Mouse (Mus musculus): ENCODE data around the gene Rab17.

The Rab17 gene

DNA sequence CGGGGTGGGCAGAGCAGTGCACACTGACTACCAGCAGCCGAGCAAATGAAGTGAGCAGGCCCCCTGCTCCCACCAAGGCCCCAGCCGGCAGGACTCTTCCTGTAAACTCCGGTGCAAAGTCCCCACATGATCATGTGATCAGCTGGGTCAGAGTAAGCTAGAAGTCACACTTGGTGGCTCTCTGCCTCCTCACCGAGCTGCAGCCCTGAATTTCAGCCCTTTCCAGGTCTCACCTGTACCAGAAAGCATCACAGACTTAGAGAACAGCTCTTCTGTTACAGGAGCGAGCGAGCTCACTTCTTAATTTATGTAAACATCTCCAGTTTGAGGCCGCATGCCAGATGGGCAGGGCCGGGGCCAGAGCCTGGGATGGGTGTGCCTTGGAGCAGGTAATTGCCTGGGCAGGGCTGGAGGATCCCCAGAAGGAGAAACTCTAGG is at the start of gene Rab17:
Gene Rab17 (minus strand): TSS at position 315 of the 438 bp plus-strand sequence.
- in situ Hi-C loops (cut with MboI, MseI), result loop anchor here (10.0 kb wide), 1 partner anchor 905 kb away; no protein-coding TSS in a partner anchor

DNA sequence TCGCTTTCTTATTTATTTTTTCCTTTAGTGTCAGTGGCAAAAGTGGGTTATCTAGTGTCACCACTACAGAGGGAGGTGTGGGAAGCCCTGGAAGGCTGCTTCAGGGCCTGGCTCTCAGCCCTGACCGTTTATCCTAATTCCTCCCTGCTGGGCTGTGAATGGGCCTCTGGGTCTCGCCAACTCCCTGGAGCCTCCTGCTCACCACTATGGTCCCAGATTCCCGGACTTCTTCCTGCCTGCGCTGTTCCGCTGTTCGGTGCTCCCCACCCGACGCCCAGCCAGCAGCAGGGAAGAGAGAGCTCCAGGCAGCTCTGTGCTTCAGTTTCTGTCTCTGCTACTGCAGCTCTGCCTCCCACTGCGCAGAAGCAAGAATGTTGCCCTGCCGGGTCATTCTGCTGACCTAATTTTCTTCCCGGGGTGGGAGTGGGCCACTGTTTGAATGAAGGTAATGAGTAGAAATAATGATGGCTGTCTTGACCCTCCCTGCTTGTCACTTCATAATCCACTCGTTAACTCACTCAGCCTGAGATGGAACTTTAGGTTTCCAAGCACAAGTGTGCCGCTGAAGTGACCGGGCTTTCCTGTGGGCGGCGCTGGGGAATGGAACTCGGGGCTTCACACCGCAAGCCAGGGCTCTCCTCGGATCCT is 47.8 kb upstream of the Rab17 start:
- in situ Hi-C loops (cut with MboI, MseI), result no loop called here

DNA sequence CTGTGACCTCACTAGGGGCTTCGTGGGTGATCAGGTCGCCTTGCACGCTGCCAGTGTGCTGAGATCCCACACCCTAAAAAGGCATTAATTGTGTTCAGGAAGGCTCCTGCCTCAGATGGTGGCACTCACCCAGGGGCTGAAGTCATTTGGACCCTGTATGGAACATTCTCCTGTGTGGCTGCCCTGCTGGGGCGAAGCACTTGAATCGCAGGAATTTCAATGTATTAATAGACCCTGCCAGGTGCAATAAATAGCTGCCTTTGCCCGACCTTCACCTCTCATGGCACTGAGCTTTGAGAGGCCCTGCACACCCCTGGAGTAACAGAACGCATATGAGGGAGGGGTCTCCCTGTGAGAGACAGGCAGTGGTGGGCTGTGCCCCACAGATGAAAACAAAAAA is 46.1 kb upstream of the Rab17 start:
- in situ Hi-C loops (cut with MboI, MseI), result no loop called here

DNA sequence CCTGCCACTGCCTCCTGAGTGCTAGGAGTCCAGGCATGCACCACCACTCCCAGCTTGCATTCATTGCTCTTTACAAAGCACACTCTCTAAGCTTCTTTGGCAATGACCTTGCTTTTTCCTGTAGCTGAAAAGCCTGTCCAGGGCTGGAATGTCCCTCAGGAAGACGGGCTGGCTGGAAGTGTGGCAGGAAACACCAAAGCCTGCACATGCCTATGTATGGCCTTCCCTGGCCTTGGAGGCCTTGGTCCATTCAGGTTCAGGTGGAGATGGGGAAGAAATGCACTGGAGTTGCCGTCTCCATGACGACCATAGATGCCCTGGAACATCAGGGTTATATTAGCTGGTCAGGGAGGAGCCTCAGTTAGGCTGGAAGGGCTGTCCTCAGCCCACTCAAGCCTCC is 44.3 kb upstream of the Rab17 start:
- in situ Hi-C loops (cut with MboI, MseI), result no loop called here

DNA sequence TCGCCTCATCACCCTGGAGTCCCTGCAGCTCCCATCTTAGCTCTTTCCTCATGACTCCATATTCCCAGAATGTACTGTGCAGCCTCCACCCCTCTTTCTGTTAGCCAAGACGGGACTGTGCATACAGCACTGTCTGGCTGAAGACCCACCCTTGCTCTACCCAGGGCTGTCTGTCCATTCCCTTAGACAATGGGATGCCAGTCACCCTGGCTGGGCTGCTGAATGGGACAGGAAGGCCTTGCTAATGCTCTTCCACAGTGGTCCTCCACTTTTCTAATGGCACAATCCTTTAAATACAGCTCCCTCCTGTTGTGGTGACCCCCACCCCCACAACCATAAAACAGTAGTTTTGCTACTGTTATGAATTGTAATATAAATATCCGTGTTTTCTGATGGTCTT is 41.9 kb upstream of the Rab17 start:
- in situ Hi-C loops (cut with MboI, MseI), result no loop called here

DNA sequence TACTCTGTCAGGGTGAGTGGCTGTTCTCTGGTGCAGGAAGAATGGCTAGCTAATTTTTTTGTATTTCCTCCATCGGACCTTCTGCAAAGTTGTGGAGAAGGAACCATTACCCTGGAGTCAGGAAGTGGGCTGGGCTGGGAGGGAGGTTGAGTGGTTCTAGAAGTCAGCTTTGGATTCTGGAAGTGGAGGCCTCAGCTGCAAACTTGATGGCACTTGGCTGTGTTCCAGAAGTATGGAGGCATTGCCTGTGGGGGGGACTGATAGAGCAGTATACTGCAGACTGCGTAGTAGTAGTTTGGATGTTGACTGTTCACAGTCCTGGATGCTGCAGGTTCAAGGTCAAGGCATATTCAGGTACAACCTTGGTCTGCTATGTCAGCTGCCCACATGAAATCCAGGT is 41.3 kb upstream of the Rab17 start:
- in situ Hi-C loops (cut with MboI, MseI), result no loop called here

DNA sequence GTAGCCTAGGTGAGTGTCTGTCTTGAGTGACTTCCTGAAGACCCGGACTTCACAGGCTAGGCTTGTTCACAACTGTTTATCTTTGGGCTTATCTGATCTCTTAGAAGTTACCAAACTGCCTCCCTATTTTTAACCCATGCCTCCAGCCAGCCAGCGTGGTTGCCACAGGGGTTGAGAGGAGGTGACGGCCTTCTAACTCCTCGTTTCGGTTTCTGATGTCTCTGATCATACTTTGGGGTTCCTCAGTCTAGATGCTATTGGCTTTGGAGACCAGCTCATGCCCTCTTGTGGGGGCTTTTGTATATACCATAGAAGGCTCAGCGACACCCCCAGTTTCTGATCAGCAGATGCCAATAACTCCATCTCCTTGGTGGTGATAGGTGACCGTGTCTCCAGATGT is 40.8 kb upstream of the Rab17 start:
- in situ Hi-C loops (cut with MboI, MseI), result no loop called here

DNA sequence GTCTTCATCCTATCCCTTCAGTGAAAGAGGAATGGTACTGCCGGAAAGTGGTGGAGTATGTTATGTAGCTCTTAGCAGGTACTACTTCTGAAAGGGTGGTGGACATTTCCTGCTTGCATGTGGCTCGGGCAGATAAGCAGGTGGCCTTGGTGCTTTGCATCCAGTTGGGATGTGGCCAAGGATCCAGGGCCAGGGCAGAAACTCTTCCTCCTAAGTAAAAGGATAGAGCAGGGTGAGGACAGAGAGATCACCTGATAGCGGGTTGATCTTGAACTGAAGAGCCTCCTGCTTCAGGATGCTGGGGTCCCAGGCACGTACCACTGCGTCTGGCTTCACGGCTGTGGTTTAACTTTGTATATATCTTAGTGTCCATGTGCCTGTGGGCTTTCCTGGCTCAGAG is 39.8 kb upstream of the Rab17 start:
- in situ Hi-C loops (cut with MboI, MseI), result no loop called here

DNA sequence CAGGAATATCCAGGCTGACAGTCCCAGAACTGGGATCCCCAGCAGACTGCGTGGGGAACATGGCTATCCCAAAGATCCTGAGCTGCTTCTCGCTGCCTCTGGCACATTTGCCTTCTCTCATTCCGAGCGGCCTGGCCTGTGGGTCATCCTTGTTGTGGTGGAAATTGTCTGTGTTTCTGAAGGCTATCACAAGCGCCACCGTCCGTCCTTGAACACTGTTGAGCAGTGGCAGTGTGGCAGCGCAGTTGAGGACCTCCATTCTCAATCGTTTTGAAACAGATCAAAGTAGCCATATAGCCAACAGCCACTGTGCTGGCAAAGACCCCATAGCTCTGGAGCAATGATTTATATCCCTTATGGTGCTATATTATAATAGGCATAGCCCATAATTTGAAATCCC is 39.3 kb upstream of the Rab17 start:
- in situ Hi-C loops (cut with MboI, MseI), result no loop called here

DNA sequence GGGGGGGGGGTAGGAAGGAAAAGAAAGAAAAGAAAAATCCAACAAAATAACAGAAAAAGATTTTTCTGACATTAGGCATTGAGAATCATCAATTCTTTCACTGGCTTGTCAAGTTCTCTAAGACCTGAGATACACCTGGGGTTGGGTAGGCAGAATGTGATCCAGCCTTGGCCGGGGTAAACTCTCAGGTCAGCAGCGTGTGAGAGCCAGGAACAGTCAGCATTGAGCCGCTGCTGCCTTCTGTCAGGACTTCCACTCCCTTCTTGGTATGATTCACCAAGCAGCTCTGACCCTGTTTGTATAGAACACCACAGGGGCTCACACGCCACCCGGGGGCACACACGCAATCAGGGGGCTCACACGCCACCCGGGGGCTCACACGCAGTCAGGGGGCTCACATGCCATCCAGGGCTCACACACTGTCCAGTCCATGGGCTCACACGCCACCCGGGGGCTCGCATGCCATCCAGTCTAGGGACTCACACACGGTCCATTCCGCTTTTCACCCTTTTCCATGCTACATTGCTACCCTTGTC is 38.8 kb upstream of the Rab17 start:
- in situ Hi-C loops (cut with MboI, MseI), result no loop called here

DNA sequence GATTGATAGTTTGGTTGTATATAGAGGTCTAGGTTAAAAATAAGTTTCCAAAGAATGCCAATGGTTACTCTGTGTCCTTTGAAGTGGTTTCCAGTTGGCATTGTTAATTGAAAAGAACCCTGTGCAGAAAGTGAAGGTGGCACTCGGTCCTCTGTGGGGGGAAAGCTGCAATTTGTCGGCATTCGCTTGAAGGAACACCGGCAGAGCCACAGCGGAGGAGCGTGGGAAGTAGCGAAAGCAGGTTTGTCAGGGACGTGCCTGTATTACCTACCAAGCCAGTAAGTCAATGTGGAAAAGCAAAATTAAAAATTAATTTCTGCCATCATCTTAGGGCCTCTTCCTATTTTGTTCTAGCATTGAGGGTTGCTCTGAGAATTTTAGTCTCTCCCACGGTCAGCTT is 37.2 kb upstream of the Rab17 start:
- in situ Hi-C loops (cut with MboI, MseI), result no loop called here

DNA sequence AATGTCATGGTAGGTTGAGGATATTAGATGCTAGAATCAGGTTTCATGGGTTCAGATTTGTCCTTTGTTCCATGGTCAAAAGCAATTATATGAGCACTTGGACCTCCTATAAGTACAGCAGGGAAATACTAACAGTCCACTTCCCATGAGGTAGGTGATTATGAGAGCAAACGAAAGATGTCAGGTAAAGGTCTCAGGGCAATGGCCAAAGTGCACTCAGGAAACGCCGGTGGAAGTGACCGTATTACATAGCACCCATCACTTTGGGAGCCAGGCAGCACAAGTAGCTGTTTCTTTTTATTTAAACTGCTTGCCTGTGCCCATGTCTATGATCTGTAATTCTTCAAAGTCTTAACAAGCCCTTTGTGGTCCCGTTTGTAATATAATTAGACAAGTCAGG is 36.6 kb upstream of the Rab17 start:
- in situ Hi-C loops (cut with MboI, MseI), result no loop called here

DNA sequence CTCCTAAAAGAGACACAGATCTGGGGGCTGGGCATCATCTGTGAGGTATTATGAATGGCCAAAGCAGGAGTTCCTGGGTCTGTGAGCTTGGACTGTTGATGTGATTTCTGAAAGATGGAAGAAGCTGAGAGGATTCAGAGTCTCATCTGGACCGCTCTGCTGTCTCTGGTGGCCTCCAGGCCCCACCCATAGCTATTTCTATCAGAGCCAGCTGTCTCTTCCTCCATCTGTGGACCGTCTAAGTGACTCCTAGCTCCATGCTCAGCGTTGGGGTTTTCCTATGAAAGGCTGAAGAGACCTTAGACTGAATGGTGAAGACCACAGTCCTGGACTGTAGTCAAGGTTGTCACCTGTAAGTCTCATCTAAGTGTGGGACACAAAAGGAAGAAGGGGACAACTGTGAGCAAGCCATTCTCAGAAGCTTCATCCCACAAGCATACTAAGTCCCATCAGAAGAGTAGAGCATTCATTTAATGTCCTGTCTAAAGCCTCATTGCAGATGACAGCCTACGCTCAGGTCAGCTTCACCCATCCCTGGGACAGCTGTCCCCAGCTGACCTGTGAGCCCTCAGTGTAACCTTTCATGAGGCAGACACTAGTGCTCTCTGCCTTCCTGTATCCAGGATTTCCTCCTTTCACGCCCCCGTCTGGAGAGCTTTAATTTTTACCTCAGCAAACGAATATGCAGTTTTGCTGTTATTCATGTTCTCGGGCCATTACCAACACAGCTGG is 34.2 kb upstream of the Rab17 start:
- in situ Hi-C loops (cut with MboI, MseI), result no loop called here

DNA sequence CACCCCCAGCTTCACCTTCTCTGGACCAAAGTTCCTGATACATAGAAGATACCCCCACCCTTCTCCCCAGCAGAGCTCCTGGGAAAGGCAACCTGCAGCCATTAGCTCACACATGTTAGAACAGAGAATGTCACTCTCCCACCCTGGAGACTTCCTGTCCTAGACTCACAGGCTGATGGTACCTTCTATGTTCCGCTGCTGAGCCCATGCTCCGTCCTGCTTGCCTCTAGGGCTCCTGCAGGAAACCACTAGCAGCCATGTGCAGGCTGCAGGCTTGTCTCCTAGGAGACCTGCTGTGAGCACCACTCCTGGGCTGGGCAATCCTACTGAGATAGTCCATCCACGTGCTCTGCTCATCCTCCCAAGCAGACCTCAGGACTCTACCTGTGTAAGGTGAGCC is 33.2 kb upstream of the Rab17 start:
- in situ Hi-C loops (cut with MboI, MseI), result no loop called here

DNA sequence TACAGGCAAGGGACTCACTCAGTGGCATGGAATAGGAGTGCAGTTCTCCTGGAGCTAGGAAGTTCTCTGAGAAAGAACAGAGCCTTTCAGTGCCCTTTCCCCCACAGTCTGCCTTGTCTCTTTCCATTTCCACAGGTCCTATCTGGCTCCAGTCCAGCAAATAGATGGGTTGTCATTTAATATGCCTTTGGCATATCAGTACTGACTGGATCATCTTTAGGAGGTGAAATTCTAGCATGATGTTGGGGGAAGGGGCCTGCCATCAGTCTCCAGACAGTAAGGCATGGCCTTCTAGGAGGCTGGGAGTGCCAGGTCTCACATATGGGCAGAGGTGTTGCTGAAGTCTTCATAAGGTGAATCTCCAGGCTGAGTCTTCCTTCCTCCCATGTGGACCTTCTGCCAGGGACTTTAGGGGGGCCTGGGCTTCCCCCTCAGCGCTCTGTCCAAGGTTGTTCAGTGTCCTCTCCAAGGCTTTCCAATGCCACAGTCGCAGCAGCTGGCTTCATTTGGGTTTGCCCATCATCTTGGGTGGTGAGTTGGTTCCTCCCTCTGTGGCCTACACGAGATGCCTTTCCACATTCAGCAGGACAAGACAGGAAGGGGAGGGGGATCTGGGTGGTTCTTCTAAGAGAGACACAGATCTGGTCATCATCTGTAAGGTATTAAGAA is 32.5 kb upstream of the Rab17 start:
- in situ Hi-C loops (cut with MboI, MseI), result no loop called here

DNA sequence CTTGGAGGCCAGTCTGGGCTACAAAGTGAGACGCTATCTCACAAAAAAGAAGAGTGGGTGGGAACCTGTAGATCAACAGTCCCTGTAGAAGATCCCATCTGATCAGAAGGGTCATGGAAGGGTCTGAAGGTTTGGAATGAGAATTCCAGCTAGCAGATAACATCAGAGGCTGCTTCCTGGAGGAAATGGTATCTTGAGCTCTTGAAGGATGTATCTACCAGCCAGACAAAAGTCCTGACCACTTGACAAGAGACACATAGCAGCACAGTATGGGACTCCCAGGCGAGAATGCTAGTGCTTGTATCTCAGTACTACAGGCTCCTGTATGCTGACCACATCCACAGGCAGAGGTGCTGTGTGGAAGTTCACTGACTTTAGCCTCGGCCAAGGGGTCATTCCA is 31.6 kb upstream of the Rab17 start:
- in situ Hi-C loops (cut with MboI, MseI), result no loop called here

DNA sequence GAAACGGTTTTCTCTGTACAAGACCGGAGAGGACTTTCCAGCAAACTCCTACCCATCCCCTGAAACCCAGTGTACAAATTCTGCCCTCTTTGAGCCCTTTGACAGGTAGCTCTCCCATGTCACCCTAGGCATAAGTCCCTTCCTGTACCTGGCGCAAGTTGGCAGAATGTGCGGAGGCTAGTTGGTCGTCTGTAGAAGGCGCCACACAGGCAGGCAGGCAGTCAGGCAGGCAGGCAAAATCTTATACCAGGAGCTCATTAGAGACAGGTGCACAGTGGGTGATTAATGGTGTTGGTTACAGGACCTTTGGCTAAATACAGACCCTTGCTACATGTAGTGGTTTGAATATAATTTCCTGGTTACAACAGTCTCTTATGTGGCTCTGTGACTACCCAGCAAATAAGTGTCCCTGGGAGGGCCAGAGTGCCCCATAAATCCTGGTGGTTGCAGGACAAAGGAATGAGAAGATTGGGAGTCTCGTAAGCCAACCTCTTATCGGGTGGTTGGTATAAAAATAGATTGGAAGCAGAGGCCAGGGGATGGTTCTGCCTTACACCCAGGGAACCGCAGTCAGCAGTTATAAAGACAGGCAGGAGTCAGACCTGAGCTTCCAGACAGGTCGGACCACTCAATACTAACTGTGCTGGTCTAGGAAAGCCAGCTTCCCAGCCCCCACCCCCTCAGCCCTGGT is 30.6 kb upstream of the Rab17 start:
- in situ Hi-C loops (cut with MboI, MseI), result no loop called here

DNA sequence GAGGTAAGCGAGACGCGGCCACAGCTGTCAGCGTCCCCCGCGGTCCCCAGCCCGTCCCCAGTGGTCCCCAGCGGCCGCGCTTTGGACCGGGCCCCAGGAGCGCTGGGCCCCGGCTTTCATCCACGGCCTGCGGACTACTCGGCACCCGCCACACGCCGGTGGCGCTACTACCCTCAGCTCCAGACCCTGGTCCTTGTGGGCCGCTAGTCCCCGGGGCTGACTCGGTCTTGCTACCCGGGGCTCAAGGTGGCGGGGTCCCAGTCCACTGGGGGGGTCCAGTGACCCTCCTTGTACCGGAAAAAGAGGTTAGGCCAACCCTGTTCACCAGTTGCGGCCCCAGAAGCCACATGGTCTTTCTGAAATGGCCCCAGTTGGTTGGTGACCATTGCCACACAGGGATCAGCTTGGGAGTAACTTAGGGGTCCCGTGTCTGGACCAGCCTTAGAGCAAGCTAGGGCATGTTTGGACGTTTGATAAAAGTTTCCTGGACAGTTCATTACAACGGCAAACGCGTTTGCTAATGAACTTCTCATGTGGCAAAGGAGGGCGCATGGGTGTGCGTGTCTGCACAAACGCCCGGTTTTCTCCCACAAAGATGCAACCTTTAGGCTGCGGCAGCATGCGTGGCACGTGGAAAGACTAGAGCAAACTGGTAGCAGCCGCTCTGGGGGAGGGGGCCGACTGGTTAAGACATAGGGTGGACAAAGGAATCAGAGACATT is 29.6 kb upstream of the Rab17 start:
- in situ Hi-C loops (cut with MboI, MseI), result no loop called here

DNA sequence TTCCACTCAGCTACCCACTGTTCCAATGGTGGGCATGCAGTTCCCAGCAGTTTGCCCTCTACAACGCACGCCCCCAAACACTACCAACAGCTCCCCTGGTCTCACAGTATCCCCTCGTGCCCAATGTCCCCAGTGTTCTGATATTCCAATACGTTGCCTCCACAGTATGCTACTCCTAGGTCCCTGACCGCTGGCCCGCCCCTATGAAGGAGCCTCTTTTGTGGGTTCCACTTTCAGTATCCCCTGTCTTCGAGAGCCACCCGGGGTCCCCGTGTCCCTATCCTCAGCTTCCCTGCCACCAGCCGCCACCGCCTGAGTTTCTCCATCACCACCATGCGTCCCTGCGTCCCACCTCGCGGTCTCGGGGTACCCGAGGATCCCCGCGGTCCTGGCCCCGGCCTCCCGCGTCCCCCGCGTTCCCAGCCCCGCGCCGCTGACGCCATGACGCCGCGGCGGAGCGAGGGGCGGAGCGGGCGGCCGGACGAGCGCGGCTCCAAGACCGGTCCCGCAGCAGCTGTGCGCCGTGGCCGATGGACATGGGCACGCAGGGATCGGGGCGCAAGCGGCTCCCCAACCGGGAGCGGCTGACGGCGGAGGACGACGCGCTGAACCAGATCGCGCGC is 28.9 kb upstream of the Rab17 start, which contains the start of gene Lrrfip1:
Gene Lrrfip1 (plus strand): TSS at position 470 of the 623 bp plus-strand sequence.
- in situ Hi-C loops (cut with MboI, MseI), result no loop called here

DNA sequence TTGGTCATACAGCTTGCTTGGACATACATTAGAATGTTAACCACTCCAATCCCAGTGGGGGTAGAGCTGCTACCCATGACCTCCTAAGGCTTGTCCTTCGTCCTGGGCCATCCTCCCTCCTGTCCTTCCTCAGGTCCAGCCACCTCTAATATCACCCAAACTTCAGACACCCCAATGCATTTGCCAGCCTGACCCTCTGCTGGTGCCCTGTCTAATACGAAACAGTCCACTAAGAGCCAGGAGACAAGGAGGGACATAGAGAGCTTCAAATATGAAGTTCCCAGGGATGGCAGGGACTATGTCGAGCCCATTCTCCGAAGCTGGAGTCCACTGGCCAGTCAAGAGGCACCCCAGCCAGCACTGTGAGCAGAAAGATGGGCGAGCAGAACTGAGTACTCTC is 28.2 kb upstream of the Rab17 start:
- in situ Hi-C loops (cut with MboI, MseI), result no loop called here

DNA sequence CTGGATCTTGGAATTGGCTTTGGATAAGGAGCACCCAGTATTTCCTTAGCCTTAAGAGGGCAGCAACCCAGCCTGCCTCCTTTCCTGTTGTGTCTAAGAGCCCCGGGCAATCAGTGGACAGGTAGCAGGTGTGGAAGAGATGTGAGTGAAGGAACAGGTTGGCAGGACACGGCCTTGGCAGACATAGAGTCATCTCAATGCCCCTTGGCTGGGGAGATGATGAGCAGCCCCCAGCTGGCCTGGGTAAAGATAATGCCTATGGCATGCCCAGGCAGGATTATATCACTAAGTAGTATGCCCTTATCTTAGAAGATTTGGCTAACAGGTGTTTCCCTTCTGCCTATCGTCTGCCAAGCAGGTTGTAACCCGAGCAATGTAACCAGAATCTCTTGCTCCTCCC is 27.7 kb upstream of the Rab17 start:
- in situ Hi-C loops (cut with MboI, MseI), result no loop called here

All from regulatory T cell (primary cell).